Mouse (Mus musculus): ENCODE measurements at regions not wholly inside any gene's neighbourhood (a gene's known extent, or its start where the extent isn't known, plus 50 kb on each side); places are given as distances from the start of the nearest gene placed in this dataset.
"Not testable (repeated sequence)": the region's sequence is repeated elsewhere in the genome, so short reads cannot be mapped to it uniquely, and the experiment has no call there.

GRCm38 (mm10) chr16:54894661-54895060 lies 403.1 kb downstream of the Zpld1 start:
- TF ChIP-seq CTCF (IDR thresholded peaks at IDR 0.05; ENCODE audit: low read depth, low read length) (no peak), GATA1 (IDR thresholded peaks at IDR 0.05; ENCODE audit: borderline replicate concordance, low read length) (no peak), POLR2AphosphoS5 (IDR thresholded peaks at IDR 0.05; ENCODE audit: insufficient replicate concordance, low read depth, low read length) (no peak), GATA2 (IDR thresholded peaks at IDR 0.05; ENCODE audit: borderline replicate concordance, low read depth, low read length) (no peak), TAL1 (conservative IDR thresholded peaks at IDR 0.05; ENCODE audit: low read depth, low read length) (no peak)
- Histone ChIP-seq H3K36me3 (replicated peaks) (no peaks in the 10 kb centered on the region), H3K4me1 (ENCODE audit: insufficient read depth, low read depth, low read length) (no peaks in the 10 kb centered on the region), H3K9me3 (replicated peaks) (0 out of 2 replicates have a peak, but pooled peaks cover 2% of the 10 kb centered on the region), H3K27me3 (ENCODE audit: insufficient read depth, low read length) (no peaks in the 10 kb centered on the region), H3K4me3 (ENCODE audit: low read depth, low read length) (no peak overlapping the region)
- ATAC-seq (ENCODE audit: extremely low read depth, insufficient number of reproducible peaks, low FRiP score, poor library complexity, severe bottlenecking) (no peak), DNase-seq (ENCODE audit: low spot score) (no peak)

GRCm38 (mm10) chr16:54857369-54857768 lies 440.4 kb downstream of the Zpld1 start:
- no peak overlapping the region for H3K4me3 ChIP-seq (ENCODE audit: low read depth, low read length)
- ATAC-seq (ENCODE audit: extremely low read depth, insufficient number of reproducible peaks, low FRiP score, poor library complexity, severe bottlenecking): no peak

GRCm38 (mm10) chr16:54842996-54843395 lies 454.8 kb downstream of the Zpld1 start:
- not testable (repeated sequence) for H3K9me3 ChIP-seq (replicated peaks); H3K4me3 ChIP-seq (ENCODE audit: low read depth, low read length); H3K36me3 ChIP-seq (replicated peaks); DNase-seq (ENCODE audit: low spot score); H3K27me3 ChIP-seq (ENCODE audit: insufficient read depth, low read length); ATAC-seq (ENCODE audit: extremely low read depth, insufficient number of reproducible peaks, low FRiP score, poor library complexity, severe bottlenecking); H3K4me1 ChIP-seq (ENCODE audit: insufficient read depth, low read depth, low read length)

More at GRCm38 (mm10) chr16:54857369-54857768, 440.4 kb downstream of the Zpld1 start:
- DNase-seq (ENCODE audit: low spot score): no peak
- no peaks in the 10 kb centered on the region for H3K36me3 ChIP-seq (replicated peaks)
- no peaks in the 10 kb centered on the region for H3K9me3 ChIP-seq (replicated peaks)
- H3K27me3 ChIP-seq (ENCODE audit: insufficient read depth, low read length): no peaks in the 10 kb centered on the region
- H3K4me1 ChIP-seq (ENCODE audit: insufficient read depth, low read depth, low read length): no peaks in the 10 kb centered on the region
- TF ChIP-seq GATA2 (IDR thresholded peaks at IDR 0.05; ENCODE audit: borderline replicate concordance, low read depth, low read length) (no peak), TAL1 (conservative IDR thresholded peaks at IDR 0.05; ENCODE audit: low read depth, low read length) (no peak), POLR2AphosphoS5 (IDR thresholded peaks at IDR 0.05; ENCODE audit: insufficient replicate concordance, low read depth, low read length) (no peak), GATA1 (IDR thresholded peaks at IDR 0.05; ENCODE audit: borderline replicate concordance, low read length) (no peak)
